Mouse (Mus musculus) embryonic fibroblast, embryonic 13.5 days (primary cell): Measurements from ENCODE around the gene Gm4907.

Experiments used
- CTCF ChIP-seq: IDR thresholded peaks from 2 replicates; pipeline ENCODE4 v1.5.1; 2011; ENCODE audit warnings: mild to moderate bottlenecking, control low read depth, low read length, moderate library complexity, borderline replicate concordance; ENCODE audit not compliant: insufficient read depth
- POLR2A ChIP-seq: IDR thresholded peaks from 2 replicates; pipeline ENCODE4 v1.6.1; 2011; ENCODE audit warnings: low read depth, mild to moderate bottlenecking, control low read depth, low read length, moderate library complexity

DNA sequence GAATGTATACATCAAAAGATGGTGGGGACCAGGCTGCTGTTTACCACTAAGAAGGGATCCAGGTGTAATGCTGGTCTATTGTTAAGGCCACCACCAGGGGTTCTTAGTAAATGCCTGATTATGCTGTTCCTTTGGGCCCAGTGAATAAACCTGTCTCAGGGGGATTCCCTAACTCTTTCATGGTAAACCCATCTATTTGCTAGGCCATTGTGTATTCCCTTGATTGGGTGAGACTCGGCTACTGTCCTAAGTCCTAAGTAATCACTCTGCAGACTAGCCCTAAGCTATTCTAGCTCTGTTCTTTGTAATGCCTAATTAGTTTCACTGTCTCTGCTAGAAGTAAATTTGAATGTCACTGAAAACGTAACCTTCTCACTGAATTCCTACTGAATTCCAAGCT lies 71.8 kb downstream of the Gm4907 start:
- TF ChIP-seq CTCF, result no peak
- TF ChIP-seq POLR2A, result no peak
